8 mouse cellular contexts compared by ENCODE assay signal in the genomic region with DNA sequence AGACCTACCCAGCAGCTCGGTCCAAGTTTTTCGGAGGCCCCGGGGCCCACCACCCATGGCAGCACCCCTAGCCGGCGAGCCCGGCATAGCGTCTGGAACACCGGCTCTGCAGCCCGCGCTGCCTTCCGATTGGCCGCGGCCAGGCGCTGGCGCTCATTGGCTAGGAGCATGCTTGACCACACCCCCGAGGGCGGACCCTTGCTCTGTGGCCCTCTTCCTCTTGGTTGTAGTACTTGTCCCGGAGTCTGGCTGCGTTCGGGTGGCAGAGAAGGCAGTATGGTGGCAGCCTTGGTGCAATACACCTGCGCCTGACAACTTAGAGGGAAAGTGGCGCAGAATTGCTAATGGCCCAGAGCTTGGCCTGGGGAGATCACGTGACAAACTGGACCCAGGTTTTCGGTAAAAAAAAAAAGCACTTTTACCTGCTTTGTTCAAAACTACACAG. TPM values are rescaled to one million over a fixed set of nuclear protein-coding genes. Genes with fewer than 3 reads are reported as not detected.
DNase-seq lines count a peak whose midpoint lies in the region; ATAC-seq and TF ChIP-seq lines count a peak whose summit lies in the region.

A gene (minus strand): TSS at position 110 of the 445 bp plus-strand sequence.

- H3K4me2 ChIP-seq in hindbrain, postnatal 0 days (ENCODE audit: low read depth, low read length), result peak within 1 kb of the TSS; percentile 97

- H3K27ac ChIP-seq in gastrocnemius, adult 2 months, result peak within 1 kb of the TSS; percentile 49
- H3K27ac ChIP-seq in hindbrain, postnatal 0 days, result no peak within 1 kb of the TSS
- no peak within 1 kb of the TSS for H3K27ac ChIP-seq in left cerebral cortex, adult 2 months

- no peaks in the 10 kb centered on the region for H3K27me3 ChIP-seq in hindbrain, postnatal 0 days (ENCODE audit: insufficient read depth, low read length)

- H3K9ac ChIP-seq in hindbrain, postnatal 0 days (replicated peaks; ENCODE audit: low read length), result peak within 1 kb of the TSS; percentile 50

- no peaks in the 10 kb centered on the region for H3K36me3 ChIP-seq in hindbrain, postnatal 0 days (ENCODE audit: insufficient read depth, low read length)

- H3K4me1 ChIP-seq in hindbrain, postnatal 0 days (ENCODE audit: insufficient read depth, low read length), result no peaks in the 10 kb centered on the region

- peak within 1 kb of the TSS; percentile 70 for H3K4me3 ChIP-seq in gastrocnemius, adult 2 months
- peak within 1 kb of the TSS; percentile 53 for H3K4me3 ChIP-seq in hindbrain, postnatal 0 days (ENCODE audit: low read length)
- H3K4me3 ChIP-seq in left cerebral cortex, adult 2 months, result peak within 1 kb of the TSS; percentile 45

- ATAC-seq in common myeloid progenitor, adult 5-6 weeks (replicated peaks; ENCODE audit: low read depth, poor library complexity, severe bottlenecking), result peak; percentile 99
- peak; percentile 99 for ATAC-seq in hindbrain, postnatal 0 days
- peak; percentile 100 for ATAC-seq in megakaryocyte, adult 5-6 weeks (ENCODE audit: poor library complexity, severe bottlenecking)

- H3K9me3 ChIP-seq in hindbrain, postnatal 0 days (ENCODE audit: low read length), result no peaks in the 10 kb centered on the region

- intact Hi-C loops in gastrocnemius, adult 2 months (cut with DNase I), result no loop called here
- intact Hi-C loops in left cerebral cortex, adult 2 months (cut with DNase I), result loop anchor here (2.0 kb wide), 1 partner anchor 34 kb away; no protein-coding TSS in a partner anchor

- DNase-seq in ZHBTc4 (ENCODE audit: low read depth, low spot score), result peak; percentile 98
- peak; percentile 96 for DNase-seq in gastrocnemius, adult 2 months
- peak; percentile 95 for DNase-seq in hindbrain, postnatal 0 days (ENCODE audit: low spot score)
- peak; percentile 88 to 90 for DNase-seq in left cerebral cortex, adult 2 months (ENCODE audit: extremely low spot score in 1 of 2, low spot score in 2 of 2)
- peak; percentile 89 to 90 for DNase-seq in right cerebral cortex, adult 2 months (ENCODE audit: low spot score in 2 of 2)
- peak; percentile 96 for DNase-seq in urinary bladder, postnatal 14 days (ENCODE audit: low spot score)

- TF ChIP-seq CTCF in gastrocnemius, adult 2 months (IDR thresholded peaks at IDR 0.05), result peak; percentile 30; the same call in 1 of the 2 replicates
- peak; percentile 52 for TF ChIP-seq CTCF in hindbrain, postnatal 0 days (IDR thresholded peaks at IDR 0.05; ENCODE audit: low read depth)
- TF ChIP-seq CTCF in left cerebral cortex, adult 2 months (IDR thresholded peaks at IDR 0.05), result peak; percentile 36

- WGBS in hindbrain, postnatal 0 days, result under 1% methylated on average over 24 of the region's 24 CpGs

RNA-seq across cellular contexts. Expression of the gene that starts here (rescaled TPM):
- total RNA-seq in common myeloid progenitor, adult 5-6 weeks (2017), result 23.1 and 43.3 TPM in 2 replicates
- not detected for total RNA-seq in gastrocnemius, adult 2 months (2021)
- total RNA-seq in hindbrain, postnatal 0 days (2014; rRNA removed), result 9.5 and 13.5 TPM in 2 replicates
- polyA plus RNA-seq in hindbrain, postnatal 0 days (2015; fragmentation: Nextera tagmentation; extraction: Ambion mirVana), result 5.8 TPM in 2 replicates
- total RNA-seq in left cerebral cortex, adult 2 months (2021), result 1 to 10 TPM; 3.1 to 3.7 TPM
- total RNA-seq in megakaryocyte, adult 5-6 weeks (2015), result 29.5 and 36.3 TPM in 2 replicates
- total RNA-seq in megakaryocyte, adult 5-6 weeks (2017), result 37.9 and 50.2 TPM in 2 replicates

Comparison
In these comparisons a context has a peak if more than half of its experiments do, and no peak if none do; other contexts are left out.
1. Peak in DNase-seq, H3K4me3 ChIP-seq and H3K27ac ChIP-seq in gastrocnemius, adult 2 months; RNA of the gene not detected or under 1 TPM.